Comparison of ENCODE assay signal across 8 mouse cellular contexts in the genomic region with DNA sequence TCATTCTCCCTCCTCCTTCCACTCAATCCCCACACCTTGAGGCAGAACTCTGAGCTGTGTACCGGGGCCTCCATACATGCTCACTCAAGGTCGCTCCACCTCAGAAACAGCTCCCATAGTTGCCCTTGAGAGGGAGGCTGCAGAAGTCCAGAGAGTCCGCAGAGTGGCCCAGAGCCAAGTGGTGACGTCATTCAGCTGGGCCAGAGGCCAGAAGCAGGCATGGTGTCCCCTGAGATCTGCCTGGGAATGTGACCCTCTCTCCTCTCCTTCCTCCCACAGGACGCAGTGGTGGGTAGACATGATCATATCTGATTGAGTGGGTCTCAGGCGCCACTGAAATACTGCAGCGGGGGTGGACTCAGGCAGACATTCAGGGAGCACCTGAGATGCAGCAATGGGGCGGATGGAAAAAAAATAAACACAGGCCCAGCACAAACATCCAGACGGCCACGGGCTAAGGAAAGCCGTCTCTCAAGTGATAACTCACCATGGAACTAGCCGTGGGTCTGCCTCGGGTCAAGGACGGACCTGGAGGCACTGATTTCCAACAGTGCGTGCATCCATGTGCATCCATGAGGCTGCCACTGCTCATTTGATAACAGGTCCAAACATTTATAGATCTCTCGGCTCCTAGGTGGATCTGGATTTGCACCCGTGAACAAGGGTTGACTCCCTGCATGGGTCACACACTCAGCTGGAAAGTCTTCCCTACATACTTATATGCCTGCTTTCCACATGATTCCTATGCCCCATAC. TPM values are rescaled to one million over a fixed set of nuclear protein-coding genes. Genes with fewer than 3 reads are reported as not detected.
DNase-seq lines count a peak whose midpoint lies in the region; ATAC-seq and TF ChIP-seq lines count a peak whose summit lies in the region.

No protein-coding gene starts in this region.

- H3K4me3 ChIP-seq in neural tube, embryonic 14.5 days (ENCODE audit: low read depth, low read length) = no peak overlapping the region
- no peak overlapping the region for H3K4me3 ChIP-seq in heart, embryonic 16.5 days (ENCODE audit: low read length)
- H3K4me3 ChIP-seq in limb, embryonic 14.5 days (replicated peaks; ENCODE audit: low read length) = no peak overlapping the region
- H3K4me3 ChIP-seq in stomach, embryonic 15.5 days (replicated peaks) = no peak overlapping the region

- no peak overlapping the region for H3K9ac ChIP-seq in neural tube, embryonic 14.5 days (replicated peaks; ENCODE audit: low read depth, low read length)
- no peak overlapping the region for H3K9ac ChIP-seq in heart, embryonic 16.5 days (ENCODE audit: low read length)
- no peak overlapping the region for H3K9ac ChIP-seq in limb, embryonic 14.5 days (ENCODE audit: low read depth, low read length, severe bottlenecking)
- H3K9ac ChIP-seq in stomach, embryonic 15.5 days = no peak overlapping the region

- no peaks in the 10 kb centered on the region for H3K4me1 ChIP-seq in neural tube, embryonic 14.5 days (ENCODE audit: control insufficient read depth, insufficient read depth, low read length)
- H3K4me1 ChIP-seq in heart, embryonic 16.5 days (ENCODE audit: control insufficient read depth, insufficient read depth, low read length) = peaks cover 5% of the 10 kb centered on the region; the same call in 1 of the 2 replicates
- no peaks in the 10 kb centered on the region for H3K4me1 ChIP-seq in limb, embryonic 14.5 days (ENCODE audit: control insufficient read depth, insufficient read depth, low read length)
- H3K4me1 ChIP-seq in stomach, embryonic 15.5 days = no peaks in the 10 kb centered on the region

- WGBS in neural tube, embryonic 14.5 days = 69% methylated on average over 17 of the region's 17 CpGs
- 21% methylated on average over 17 of the region's 17 CpGs for WGBS in heart, embryonic 16.5 days
- WGBS in limb, embryonic 14.5 days = 75% methylated on average over 17 of the region's 17 CpGs
- 53% methylated on average over 17 of the region's 17 CpGs for WGBS in stomach, embryonic 15.5 days

- no peak overlapping the region for H3K4me2 ChIP-seq in neural tube, embryonic 14.5 days (ENCODE audit: low read depth, low read length)
- peak overlapping the region; percentile 24; the same call in 1 of the 2 replicates for H3K4me2 ChIP-seq in heart, embryonic 16.5 days (ENCODE audit: low read depth, low read length)
- no peak overlapping the region for H3K4me2 ChIP-seq in limb, embryonic 14.5 days (replicated peaks; ENCODE audit: low read depth, low read length, severe bottlenecking)
- H3K4me2 ChIP-seq in stomach, embryonic 15.5 days = no peak overlapping the region

- no peaks in the 10 kb centered on the region for H3K9me3 ChIP-seq in neural tube, embryonic 14.5 days (ENCODE audit: control insufficient read depth, low read length)
- peaks cover 8% of the 10 kb centered on the region; the same call in 1 of the 2 replicates for H3K9me3 ChIP-seq in heart, embryonic 16.5 days (replicated peaks; ENCODE audit: control insufficient read depth, low read length)
- no peaks in the 10 kb centered on the region for H3K9me3 ChIP-seq in limb, embryonic 14.5 days (ENCODE audit: control insufficient read depth, low read length)
- H3K9me3 ChIP-seq in stomach, embryonic 15.5 days = no peaks in the 10 kb centered on the region

- no peaks in the 10 kb centered on the region for H3K36me3 ChIP-seq in neural tube, embryonic 14.5 days (ENCODE audit: control insufficient read depth, insufficient read depth, low read length)
- H3K36me3 ChIP-seq in heart, embryonic 16.5 days (ENCODE audit: control insufficient read depth, insufficient read depth) = no peaks in the 10 kb centered on the region
- H3K36me3 ChIP-seq in limb, embryonic 14.5 days (ENCODE audit: control insufficient read depth, insufficient read depth, low read length) = no peaks in the 10 kb centered on the region
- no peaks in the 10 kb centered on the region for H3K36me3 ChIP-seq in stomach, embryonic 15.5 days

- no peak overlapping the region for H3K27ac ChIP-seq in neural tube, embryonic 14.5 days (ENCODE audit: low read depth, low read length)
- H3K27ac ChIP-seq in heart, embryonic 16.5 days (ENCODE audit: low read length) = peak overlapping the region; percentile 72
- H3K27ac ChIP-seq in limb, embryonic 14.5 days (replicated peaks; ENCODE audit: low read depth, low read length) = no peak overlapping the region
- peak overlapping the region; percentile 31; the same call in 1 of the 2 replicates for H3K27ac ChIP-seq in stomach, embryonic 15.5 days

- no peak for TF ChIP-seq POLR2A in limb, embryonic 14.5 days (IDR thresholded peaks at IDR 0.05; ENCODE audit: borderline replicate concordance, extremely low read depth, insufficient read depth, insufficient read length)

- no peak for DNase-seq in neural tube, embryonic 10.5 days (ENCODE audit: extremely low spot score, low spot score)
- peak; percentile 77 to 90 for DNase-seq in cerebellum, postnatal 14 days
- no peak for DNase-seq in limb, embryonic 14.5 days (ENCODE audit: low spot score)
- DNase-seq in B cell, adult 2 months = no peak
- no peak for DNase-seq in spleen, adult 12 weeks (ENCODE audit: low spot score)

- no peaks in the 10 kb centered on the region for H3K27me3 ChIP-seq in neural tube, embryonic 14.5 days (ENCODE audit: control insufficient read depth, insufficient read depth, low read length)
- no peaks in the 10 kb centered on the region for H3K27me3 ChIP-seq in heart, embryonic 16.5 days (ENCODE audit: control insufficient read depth, insufficient read depth, low read length)
- H3K27me3 ChIP-seq in limb, embryonic 14.5 days (ENCODE audit: control insufficient read depth, insufficient read depth, low read length) = no peaks in the 10 kb centered on the region
- H3K27me3 ChIP-seq in stomach, embryonic 15.5 days (replicated peaks) = no peaks in the 10 kb centered on the region

- peak; percentile 41; the same call in 1 of the 2 replicates for ATAC-seq in neural tube, embryonic 14.5 days (ENCODE audit: low read depth)
- ATAC-seq in heart, embryonic 16.5 days (replicated peaks; ENCODE audit: extremely low read depth, insufficient read depth, low FRiP score) = peak; percentile 94
- 0 out of 2 replicates have a peak, but pooled peaks have one; percentile 15 for ATAC-seq in limb, embryonic 14.5 days (ENCODE audit: low FRiP score, low read depth)
- peak; percentile 71 for ATAC-seq in stomach, embryonic 15.5 days (ENCODE audit: insufficient read depth, low FRiP score, low read depth)

RNA-seq across cellular contexts. Expression of a gene that starts 34.1 kb away (rescaled TPM):
- 35.6 and 37.4 TPM in 2 replicates for polyA plus RNA-seq in neural tube, embryonic 14.5 days (2014; fragmentation: Nextera tagmentation; extraction: Ambion mirVana)
- polyA plus RNA-seq in heart, embryonic 16.5 days (2015; fragmentation: Nextera tagmentation; extraction: Ambion mirVana) = 13.4 and 15.1 TPM in 2 replicates
- polyA plus RNA-seq in limb, embryonic 14.5 days (2012; rRNA removed) = 47.1 and 80.8 TPM in 2 replicates
- 30.5 and 32.1 TPM in 2 replicates for polyA plus RNA-seq in limb, embryonic 14.5 days (2014; fragmentation: Nextera tagmentation; extraction: Ambion mirVana)
- 33.9 and 34.3 TPM in 2 replicates for polyA plus RNA-seq in stomach, embryonic 15.5 days (2015; fragmentation: Nextera tagmentation; extraction: Ambion mirVana)

RNA-seq across cellular contexts. Expression of a gene that starts 36.2 kb away (rescaled TPM):
- polyA plus RNA-seq in neural tube, embryonic 14.5 days (2014; fragmentation: Nextera tagmentation; extraction: Ambion mirVana) = 45.8 and 60.8 TPM in 2 replicates
- 11.7 and 11.9 TPM in 2 replicates for polyA plus RNA-seq in heart, embryonic 16.5 days (2015; fragmentation: Nextera tagmentation; extraction: Ambion mirVana)
- 16.4 and 20.1 TPM in 2 replicates for polyA plus RNA-seq in limb, embryonic 14.5 days (2012; rRNA removed)
- polyA plus RNA-seq in limb, embryonic 14.5 days (2014; fragmentation: Nextera tagmentation; extraction: Ambion mirVana) = 10.6 and 11.5 TPM in 2 replicates
- 39.3 and 40.5 TPM in 2 replicates for polyA plus RNA-seq in stomach, embryonic 15.5 days (2015; fragmentation: Nextera tagmentation; extraction: Ambion mirVana)

Comparison
In these comparisons a context has a peak if more than half of its experiments do, and no peak if none do; other contexts are left out.
1. ATAC-seq: peak in every context shown above with its lines; median percentile 94 in heart, embryonic 16.5 days; 71 in stomach, embryonic 15.5 days; 41 in neural tube, embryonic 14.5 days; 15 in limb, embryonic 14.5 days.
2. H3K27ac ChIP-seq: peak in heart, embryonic 16.5 days (single experiment) and stomach, embryonic 15.5 days (single experiment); none in neural tube, embryonic 14.5 days (single experiment) and limb, embryonic 14.5 days (single experiment).
3. DNase-seq: peak in cerebellum, postnatal 14 days (2 of 2); none in neural tube, embryonic 10.5 days (single experiment), limb, embryonic 14.5 days (single experiment), B cell, adult 2 months (0 of 2) and spleen, adult 12 weeks (single experiment).